Mouse (Mus musculus) granulocyte monocyte progenitor cell, adult 5-6 weeks (primary cell): Measurements from ENCODE around the gene Ccdc60. TPM values are rescaled to one million over a fixed set of nuclear protein-coding genes. Genes with fewer than 3 reads are reported as not detected.

Experiments used
- ATAC-seq: replicated peaks from 2 replicates; pipeline ENCODE4 v1.8.0; 2016; ENCODE audit warnings: mild to moderate bottlenecking, moderate TSS enrichment, inconsistent platforms; ENCODE audit not compliant: poor library complexity, severe bottlenecking
- total RNA-seq, 2 experiments: library from RNA; stranded (forward) in 1 of 2; stranded (reverse) in 1 of 2; fragments of 200-712, 200-1000 nt in 1 of 2; fragments of >200 nt in 1 of 2; fragmentation: Nextera tagmentation in 1 of 2; gene quantifications; 2 replicates each; pipeline ENCODE4 v1.2.3; 2014 to 2017

Ccdc60 gene
- total RNA-seq, 2 experiments from 2014 or later, result not detected

DNA sequence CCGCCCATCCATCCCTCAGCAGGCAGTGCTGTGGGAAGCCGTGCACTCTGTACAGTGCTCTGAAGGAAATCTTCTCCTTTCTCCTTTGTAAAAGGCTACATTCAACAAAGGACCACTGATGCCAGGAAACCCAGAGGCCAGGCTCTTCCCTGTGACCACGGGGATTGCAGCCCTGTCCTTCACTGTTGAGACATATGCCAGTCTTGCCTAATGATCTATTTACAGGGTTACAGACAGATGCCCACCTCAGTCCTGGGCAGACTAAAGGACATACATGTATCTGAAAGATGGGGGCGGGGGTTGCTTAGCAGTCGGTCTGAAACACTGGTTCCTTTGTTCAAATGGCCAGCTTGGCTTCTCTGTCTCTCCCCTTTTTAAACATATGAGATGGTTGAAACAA, 14.4 kb downstream of the Ccdc60 start:
- ATAC-seq, result no peak

DNA sequence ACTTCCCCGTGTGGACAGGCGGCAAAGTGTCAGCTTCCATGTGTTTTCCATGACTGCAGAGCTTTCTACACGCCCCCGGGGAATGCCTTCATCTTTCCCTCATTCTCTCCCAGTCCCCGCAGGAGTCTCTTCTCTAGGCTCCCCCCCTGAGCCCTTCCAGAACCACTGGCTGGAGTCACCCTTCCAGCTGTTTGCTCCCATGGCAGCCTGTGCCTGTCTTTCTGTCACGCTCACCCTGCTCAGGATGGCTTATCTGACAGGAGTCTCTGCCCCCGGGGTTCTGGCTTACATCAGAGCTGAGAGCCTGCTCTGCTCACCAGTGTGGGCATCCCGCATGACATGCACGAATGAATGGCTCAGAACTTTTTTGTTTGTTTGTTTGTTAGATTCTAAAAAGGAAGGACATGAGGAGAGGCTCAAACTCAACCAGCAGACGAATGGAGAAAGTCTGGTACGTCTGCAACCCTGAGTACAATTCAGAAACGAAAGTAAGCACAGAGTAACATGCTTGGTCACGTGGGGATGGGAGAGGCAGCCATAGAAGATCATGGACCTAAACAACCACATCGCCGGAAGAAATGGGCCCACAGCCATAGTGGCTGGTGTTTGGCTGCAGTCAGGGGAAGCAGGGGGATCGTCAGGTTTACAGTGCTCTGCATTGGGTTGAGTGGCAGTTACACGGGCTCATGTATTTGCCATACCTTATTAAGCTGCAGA, 17.1 kb downstream of the Ccdc60 start:
- no peak for ATAC-seq

DNA sequence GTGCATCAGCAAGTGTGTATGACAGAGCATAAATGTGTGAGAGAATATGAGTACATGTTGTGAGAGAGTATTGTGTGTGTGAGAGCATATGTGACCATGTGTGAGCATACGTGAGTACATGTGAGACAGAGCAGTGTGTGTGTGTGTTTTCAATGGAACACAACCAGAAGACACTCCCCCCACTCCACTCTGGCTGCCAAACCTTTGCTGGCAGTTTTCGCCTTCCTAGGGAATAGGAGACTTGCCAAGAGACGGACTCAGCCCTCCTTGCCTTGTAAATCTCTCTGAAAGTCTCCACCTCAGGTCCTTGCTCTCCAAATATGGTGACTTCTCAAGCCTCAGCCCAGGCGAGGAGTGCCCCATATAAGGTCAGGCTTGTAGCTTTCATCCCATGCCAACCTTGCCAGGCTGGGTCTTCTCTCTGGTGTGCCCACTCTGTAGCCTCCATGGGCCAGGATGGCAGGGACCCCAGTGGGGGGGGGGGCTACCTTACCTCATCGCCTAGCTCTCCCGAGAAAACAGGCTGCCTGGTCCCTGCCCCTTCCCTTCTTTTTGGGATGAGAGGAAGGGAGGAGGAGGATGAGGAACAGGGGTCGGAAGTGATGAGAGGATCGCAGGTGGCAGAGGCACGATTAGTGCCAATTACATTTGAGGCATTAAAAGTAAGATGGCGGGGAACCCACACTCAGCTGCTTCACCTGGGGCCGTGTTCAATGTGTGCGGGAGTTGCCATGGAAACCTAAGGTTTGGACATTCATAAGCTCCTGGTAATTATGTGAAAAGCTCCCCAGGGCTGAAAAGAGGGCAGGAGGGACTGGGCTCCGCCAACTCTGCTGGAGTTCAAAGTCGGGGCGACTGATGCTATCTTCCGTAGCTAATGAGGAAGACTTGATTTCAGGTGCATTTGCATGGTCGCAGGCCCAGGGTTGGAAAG, 19.3 kb downstream of the Ccdc60 start:
- ATAC-seq, result no peak

DNA sequence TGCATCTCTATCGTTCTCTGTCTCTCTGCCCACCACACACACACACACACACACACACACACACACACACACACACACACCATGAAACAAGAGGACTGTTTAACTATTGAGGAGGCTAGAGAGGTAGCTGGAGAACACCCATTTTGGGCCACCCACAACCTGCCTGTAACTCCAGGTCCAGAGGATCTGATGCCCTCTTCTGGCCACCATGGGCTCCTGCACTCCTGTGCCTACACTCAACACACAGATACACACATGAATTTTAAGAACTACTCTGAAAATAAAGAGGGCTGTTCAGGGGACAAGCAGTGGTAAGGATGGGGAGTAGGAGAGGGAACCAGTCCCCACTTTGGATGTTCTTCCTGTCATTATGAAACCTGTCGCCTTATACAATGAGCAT, 26.1 kb downstream of the Ccdc60 start:
- ATAC-seq, result no peak

DNA sequence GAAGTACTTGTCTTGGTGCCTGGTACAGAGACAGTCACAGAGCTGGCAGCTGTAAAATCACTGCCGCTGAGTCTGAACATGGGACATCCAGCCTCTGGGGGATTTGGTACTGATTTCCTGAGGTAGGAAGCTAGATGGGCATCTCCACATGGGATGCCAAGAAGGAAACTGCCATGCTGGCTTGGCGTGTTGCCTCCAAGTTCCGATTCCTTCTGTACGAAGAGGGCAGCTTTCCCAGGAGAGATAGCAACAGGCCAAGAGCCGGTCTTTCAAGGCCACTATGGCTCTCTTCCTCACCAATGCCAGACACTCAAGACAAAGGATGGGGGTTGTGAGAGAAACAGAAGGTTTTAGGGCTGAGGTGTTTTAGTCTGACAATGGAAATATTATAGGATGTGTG, 26.8 kb downstream of the Ccdc60 start:
- no peak for ATAC-seq

DNA sequence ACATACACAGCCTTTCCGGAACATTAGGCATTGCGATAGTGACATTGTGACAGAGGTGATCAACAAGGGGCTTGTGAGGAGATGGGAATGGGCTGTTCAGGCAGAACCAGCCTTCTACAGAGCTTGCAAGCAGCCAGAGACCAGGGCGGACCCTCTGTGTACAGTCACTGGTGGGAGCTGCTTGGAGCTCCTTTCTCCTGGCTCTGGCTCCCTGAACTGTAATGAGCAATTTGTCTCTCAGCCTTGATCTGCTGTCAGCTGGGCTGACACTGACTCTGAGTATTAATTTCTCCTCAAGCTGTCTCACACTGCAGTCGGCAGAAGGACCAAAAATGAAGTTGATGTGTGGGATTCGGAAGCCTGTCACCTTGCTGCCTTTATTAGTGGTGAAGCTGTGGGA, 28.4 kb downstream of the Ccdc60 start:
- ATAC-seq, result no peak

DNA sequence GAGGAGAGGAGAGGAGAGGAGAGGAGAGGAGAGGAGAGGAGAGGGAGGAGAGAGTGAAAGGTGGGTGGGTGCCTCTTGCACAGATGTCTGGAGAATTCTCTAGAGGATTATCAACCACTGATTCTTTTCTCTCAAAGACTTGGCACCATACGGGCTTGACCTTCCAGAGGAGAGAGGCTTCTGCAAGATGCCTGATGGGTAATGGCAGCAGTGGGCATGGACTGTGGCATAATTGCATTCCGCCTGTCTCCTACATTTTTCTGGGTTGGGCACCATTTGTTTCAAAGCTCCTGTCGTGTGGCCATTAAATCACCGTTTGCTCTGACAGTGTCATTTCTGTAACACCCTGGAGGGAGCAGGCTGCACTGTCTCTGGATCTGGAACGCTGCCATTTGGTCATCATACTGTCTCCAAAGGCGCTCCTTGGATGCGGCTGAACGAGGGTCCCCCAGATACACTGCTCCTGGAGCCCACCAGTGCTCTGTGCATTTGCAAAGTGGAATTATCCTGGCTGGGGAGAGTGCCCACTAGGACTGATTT, 30.4 kb downstream of the Ccdc60 start:
- ATAC-seq, result no peak

DNA sequence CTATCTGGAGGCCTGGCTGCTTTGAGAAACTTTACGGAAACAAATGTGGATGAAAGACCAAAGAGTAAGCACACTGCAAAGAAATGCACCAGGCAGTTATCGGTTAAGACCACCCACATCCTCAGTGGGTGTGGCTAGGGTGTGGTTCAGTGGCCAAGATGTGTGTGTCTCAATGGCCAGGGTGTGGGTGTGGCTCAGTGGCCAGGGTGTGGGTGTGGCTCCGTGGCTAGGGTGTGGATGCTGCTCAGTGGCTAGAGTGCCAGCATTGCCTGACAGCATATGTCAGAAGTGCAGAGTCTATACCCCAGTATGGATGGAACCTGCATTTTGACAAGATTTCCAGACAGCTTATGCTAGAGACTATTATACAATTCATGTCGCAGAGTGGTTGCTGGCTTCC, 34.9 kb downstream of the Ccdc60 start:
- ATAC-seq, result peak; percentile 61

DNA sequence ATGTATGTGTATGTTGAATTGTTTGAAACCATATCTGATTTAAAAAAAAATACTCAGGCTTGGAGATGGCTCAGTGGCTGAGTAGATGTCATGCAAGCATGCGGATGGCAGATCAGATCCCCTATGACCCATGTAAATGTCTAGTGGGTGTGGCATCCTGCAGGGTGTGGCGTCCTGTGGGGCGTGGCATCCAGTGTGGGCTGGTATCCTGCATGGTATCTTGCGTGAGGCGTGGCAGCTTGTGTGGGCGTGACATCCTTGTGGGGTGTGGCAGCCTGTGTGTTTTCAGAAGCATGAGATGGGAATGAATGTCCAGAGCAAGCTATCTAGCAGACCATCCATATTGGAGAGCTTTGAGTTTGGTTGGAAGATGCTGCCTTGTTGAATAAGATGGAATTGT, 36.6 kb downstream of the Ccdc60 start:
- ATAC-seq, result no peak

DNA sequence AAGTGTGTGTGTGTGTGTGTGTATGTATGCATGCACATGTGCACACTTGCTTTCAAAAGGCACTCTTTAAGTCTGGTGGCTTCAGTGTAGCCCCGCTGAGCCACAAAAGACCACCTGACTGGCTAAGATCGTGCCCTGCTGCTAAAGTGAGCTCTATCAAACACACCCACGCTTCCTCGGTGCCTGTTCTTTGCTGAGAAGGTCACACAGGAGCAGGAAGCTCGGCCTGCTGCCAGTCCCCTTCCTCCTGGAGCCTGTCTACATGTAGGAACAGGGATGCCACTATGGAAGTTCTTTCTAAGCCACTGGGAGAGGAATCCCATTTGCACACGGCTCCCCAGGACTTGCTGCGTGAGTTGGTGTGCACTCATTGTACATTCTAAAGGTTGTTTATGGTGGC, 42.1 kb downstream of the Ccdc60 start:
- no peak for ATAC-seq

DNA sequence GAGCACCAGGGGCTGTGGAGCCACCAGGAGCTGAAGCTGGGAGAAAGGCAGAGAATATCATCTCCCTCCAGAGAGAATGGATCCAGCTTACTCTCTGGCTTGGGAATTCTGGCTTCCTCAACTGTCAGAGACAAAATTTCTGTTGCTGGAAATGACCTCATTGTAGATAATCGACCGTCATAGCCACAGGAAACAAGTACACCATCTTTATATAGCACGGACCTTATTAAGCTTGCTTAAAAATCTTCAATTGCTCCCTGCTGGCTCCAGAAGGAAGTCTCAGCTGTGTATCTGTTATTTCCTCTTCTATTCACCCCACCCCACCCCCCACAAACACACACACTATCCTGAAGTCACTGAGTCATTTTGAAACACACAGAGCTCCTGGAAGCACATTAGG, 44.3 kb downstream of the Ccdc60 start:
- no peak for ATAC-seq

DNA sequence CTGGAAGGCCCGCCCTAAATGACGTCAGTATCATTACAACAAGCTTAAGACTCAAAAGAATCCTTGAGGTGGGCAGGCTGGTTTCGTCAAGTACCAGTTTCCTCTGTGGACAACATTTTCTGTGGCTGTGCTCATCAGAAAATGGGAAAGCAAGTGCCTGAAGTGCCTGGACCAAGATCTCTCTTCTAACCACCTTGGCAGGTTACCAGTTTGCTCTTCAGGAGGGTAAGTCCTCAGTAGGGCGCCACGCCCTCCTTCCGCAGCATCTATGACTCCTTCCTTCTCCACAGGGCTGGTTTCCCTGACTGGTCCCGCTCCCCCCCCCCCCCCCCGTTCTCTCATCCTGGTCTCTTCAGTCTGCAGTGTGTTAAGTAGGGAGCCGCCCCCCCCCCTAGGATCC, 45.2 kb downstream of the Ccdc60 start:
- ATAC-seq, result no peak

DNA sequence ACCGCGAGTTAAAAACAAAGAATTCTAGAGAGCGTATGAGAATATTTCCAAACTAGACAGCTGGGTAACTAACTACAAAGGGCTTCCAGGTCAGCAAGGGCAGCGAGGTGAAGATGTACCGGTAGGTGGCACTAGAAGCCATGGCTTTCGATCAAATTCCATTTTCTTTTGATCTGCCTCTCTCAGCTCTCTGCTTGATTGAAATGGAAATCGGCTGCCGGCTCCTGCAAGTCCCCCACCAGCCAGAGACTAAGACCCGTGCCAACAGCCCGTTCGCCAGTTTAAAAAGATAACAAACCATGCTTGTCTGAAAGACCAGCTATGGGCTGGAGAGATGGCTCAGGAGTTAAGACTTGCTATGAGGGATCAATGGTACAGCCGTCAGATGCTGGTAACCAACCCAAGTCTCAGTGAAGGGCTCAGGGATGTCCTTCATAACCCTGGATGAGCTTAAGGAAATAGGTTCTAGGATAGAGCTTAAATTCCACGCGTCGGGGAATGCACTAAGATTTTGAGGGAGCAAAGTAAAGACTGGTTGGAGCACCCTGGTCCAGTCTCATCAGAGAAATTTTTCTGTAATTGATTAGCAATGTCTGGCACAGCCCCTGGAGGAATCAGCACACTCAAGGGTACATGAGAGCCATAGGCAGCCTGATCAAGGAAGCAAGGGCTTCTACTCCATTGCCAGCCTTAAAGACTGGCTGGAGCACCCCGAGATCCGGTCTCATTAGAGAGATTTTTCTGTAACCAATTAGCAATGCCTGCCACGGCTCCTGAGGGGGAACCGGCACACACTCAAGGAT, 56.7 kb downstream of the Ccdc60 start:
- ATAC-seq, result peak; percentile 25; the same call in 1 of the 2 replicates

DNA sequence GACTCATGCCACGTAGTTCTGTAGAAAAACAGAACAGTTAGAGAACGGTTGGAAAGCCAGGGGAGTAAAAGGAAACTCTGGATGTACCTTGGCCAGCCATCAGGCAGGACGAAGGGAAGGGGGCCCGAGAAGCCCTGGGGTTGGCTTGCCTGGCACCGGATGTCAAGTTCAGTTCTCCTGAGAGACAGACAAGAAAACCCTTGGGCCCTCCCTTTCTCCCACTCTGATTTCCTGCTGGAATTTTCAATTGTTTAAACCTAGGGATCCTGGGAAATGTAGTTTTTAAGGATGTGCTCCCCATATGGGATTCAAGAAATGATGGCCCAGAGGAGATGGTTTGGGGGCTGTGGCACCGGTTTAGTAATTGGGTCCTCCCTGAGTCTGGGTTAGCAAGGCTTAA, 60.4 kb downstream of the Ccdc60 start:
- ATAC-seq, result no peak

DNA sequence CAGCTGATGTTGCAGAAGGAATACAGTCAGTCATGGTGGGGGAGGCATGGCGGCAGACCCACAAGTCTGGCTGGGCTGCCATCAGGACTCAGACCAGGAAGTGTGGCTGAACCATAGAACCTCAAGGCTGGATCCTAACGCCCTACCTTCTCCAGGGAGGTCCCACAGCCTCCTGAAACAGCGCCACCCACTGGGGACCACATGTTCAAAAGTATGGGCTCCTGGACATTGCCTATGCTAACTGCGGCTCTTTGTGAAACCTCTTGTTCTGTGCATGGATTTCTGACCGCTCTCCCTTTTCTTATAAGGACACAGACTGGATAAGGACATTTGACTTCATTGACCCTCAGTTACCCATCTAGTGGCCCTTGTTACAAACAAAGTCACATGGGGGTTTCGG, 64.8 kb downstream of the Ccdc60 start:
- ATAC-seq, result no peak

DNA sequence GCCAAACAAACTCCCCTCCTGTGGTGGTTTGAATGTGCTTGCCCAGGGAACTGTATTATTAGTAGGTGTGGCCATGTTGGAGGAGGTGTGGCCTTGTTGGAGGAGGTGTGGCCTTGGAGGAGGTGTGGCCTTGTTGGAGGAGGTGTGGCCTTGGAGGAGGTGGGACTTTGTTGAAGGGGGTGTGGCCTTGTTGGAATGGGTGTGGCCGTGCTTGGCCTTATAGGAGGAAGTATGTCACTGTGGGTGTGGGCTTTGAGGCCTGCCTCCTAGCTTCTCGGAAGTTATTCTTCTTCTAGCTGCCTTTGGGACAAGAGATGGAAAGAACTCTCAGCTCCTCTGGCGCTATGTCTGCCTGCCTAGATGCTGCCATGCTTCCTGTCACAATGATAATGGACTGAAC, 66.9 kb downstream of the Ccdc60 start:
- ATAC-seq, result no peak

DNA sequence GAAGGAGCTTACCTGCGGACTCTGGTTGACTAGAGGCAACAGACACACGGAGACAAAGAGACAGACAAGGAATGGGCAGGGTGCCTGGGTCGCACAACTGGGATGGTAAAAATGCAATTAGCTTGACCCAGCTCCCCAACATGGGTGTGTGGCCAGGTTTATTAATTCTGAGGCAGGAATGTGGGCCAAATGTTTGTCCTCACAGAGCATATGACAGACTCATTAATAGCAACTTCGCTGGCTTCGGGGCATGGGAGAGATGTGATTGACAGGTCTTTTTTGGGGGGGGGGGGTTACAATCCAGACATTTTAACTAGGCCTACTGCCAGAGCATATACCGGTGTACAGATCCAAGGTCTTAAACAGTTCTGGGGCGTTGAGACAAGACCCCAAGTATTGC, 69.5 kb downstream of the Ccdc60 start:
- ATAC-seq, result no peak

DNA sequence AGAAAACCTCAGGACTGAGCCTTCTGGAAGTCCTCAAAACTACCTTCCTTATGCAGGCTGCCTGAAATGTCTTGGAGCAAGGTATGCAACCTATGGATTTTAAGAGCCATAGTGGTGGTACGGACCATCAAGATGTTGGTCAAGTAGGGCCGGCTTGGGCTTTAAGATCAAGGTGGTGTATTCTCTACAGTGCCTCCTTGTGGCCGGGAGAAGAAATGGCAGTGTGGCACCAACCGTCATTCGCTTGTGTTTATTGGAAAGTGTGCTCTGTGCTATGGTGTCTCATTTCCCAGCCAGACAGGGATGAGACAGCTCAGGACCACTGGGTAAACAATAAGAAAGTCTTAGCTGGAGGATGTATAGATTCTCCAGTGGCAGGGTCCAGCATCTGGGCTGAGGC, 76.1 kb downstream of the Ccdc60 start:
- ATAC-seq, result no peak

DNA sequence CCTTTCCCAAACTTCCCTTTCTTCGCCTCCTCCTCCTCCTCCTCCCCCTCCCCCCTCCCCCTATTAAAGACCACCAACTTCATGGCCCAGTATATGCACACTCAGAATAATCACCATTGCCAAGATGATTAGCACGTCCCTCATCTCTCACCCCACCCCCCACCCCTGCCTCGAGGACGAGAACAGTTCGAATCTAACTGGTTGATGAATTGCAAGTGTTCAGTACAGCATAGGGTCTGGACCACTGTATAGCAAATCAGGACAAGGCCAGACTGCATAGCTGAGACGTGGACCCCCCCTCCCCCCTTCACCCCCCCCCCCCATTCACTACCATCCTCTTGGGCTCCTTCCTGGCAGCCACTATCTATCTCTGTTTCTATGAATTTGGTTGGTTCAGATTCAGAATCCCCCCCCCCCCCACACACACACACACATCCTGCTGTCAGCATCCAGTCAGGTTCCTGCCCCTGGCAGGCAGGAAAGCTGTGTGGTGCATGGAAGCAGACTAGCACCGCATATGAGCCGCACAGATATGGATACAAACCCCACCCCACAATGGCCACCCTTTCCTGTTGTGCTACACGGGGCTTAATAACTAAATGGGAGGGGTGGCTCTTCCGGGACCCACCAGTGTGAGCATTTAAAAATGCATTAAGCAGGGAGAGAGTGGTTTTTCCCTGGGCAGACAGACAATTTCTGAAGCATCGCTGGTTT, 79.2 kb downstream of the Ccdc60 start:
- no peak for ATAC-seq

DNA sequence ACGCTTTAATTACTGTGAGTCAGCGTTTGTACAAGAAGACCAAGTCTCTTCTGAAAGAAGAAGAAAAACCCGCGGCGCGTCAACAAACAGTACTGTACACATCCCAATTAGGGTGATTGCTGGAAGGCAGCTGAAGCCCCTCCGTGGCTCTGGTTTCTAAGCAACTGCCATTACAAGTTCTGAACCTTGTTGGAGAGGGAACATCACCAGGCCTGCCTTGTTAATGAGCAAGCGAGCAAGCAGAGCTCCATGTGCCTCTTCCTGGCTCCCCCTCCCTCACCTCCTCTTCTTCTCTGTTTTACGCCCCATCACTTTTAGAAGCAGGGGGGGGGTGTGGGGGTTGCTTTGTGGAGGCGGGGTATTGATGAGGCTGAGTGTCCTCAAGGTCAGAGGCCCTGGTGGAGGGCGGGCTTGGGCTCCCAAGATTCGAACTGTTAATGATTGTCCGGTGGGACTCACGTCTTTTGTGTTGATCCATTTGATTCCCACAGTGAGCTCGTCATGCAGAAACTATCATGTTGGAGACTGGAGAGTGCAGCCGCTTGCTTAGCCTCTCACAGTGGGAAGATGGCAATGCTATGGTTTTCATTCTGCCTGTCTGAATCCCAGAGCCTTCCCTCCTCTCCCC, 79.9 kb downstream of the Ccdc60 start:
- no peak for ATAC-seq
